Mouse (Mus musculus): Measurements from ENCODE around the gene Wdr48.

- TF ChIP-seq CTCF (conservative IDR thresholded peaks at IDR 0.05; ENCODE audit: low read length) (no peak), NANOG (IDR thresholded peaks at IDR 0.05; ENCODE audit: borderline replicate concordance, low read length) (no peak), POU5F1 (IDR thresholded peaks at IDR 0.05; ENCODE audit: borderline replicate concordance, low read length) (no peak)
These were observed 75.1 kb downstream of the Wdr48 start for GRCm38 (mm10) chr9:119969811-119970210.

Measured in E14TG2a.4 (cell line).